Mouse (Mus musculus): Measurements from ENCODE around the gene Mxi1.

GRCm38 (mm10) chr19:53423341-53423753 is 113.0 kb downstream of the Mxi1 start:
- TF ChIP-seq CTCF (IDR thresholded peaks at IDR 0.05; ENCODE audit: low read depth, low read length): no peak
- no peak for TF ChIP-seq POLR2A (IDR thresholded peaks at IDR 0.05; ENCODE audit: extremely low read depth, insufficient read depth, low read length)
